Mouse (Mus musculus): ENCODE measurements around the gene Inca1. TPM values are rescaled to one million over a fixed set of nuclear protein-coding genes. Genes with fewer than 3 reads are reported as not detected.

The Inca1 gene
- polyA plus RNA-seq, 1 experiment, result 4.5 TPM

DNA sequence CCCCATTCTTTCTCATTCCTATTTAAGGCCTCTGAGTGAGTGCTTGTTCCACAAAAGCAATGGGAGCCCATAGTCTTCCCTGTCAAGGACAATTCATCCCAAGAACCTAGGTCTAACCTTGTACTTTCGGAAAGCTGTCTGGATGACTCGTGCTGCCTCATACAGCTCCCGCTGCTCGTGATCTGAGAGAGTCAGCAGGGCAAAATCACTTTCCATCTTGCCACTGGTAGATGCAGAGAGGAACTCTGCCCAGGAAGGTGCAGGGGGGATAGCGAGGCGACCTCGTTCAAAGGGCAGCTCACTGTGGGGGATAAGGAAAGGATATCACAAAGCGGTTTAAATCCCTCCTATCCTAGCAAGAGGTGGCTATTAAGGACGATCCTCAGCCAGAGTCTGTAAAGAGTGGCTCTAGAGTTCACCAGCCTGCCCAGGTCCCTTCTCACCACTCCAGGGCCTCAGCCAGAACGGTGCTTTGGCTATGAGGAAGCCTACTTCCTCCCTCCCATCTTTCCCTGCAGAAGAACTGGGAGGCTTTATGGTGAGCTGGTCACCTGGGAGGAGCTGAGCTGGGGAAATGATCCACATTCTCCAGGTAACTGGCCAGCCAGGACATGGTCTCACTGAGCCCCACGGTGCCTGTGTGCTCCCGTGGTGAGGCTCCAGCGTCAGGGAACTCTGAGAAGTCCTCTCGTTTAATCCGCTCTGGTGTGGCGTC lies 28.5 kb downstream of the Inca1 start:
- Histone ChIP-seq H3K36me3 (ENCODE audit: control insufficient read depth, insufficient read depth, low read length, poor library complexity, severe bottlenecking) (peaks cover 6% of the 10 kb centered on the region), H3K4me3 (ENCODE audit: low read depth, low read length) (no peak overlapping the region), H3K4me1 (ENCODE audit: control insufficient read depth, insufficient read depth, low read length) (peaks cover 2% of the 10 kb centered on the region), H3K9me3 (replicated peaks; ENCODE audit: control insufficient read depth, insufficient read depth, low read length, poor library complexity, severe bottlenecking) (no peaks in the 10 kb centered on the region), H3K27me3 (ENCODE audit: control insufficient read depth, insufficient read depth, low read length, poor library complexity, severe bottlenecking) (no peaks in the 10 kb centered on the region), H3K9ac (ENCODE audit: low read depth, poor library complexity, severe bottlenecking) (peak overlapping the region; percentile 84; the same call in 1 of the 2 replicates), H3K27ac (ENCODE audit: insufficient read depth, low read length) (no peak overlapping the region)
- no peak for TF ChIP-seq EP300 (IDR thresholded peaks at IDR 0.05; ENCODE audit: insufficient read depth, low read depth, low read length)
- no peak for TF ChIP-seq CTCF (IDR thresholded peaks at IDR 0.05; ENCODE audit: low read depth, low read length)
- no peak for TF ChIP-seq POLR2A (IDR thresholded peaks at IDR 0.05; ENCODE audit: insufficient read depth, low read length)

- TF ChIP-seq CTCF (IDR thresholded peaks at IDR 0.05; ENCODE audit: low read depth, low read length) (no peak), POLR2A (IDR thresholded peaks at IDR 0.05; ENCODE audit: insufficient read depth, low read length) (no peak), EP300 (IDR thresholded peaks at IDR 0.05; ENCODE audit: insufficient read depth, low read depth, low read length) (no peak)
- H3K27ac ChIP-seq (ENCODE audit: insufficient read depth, low read length), result peak overlapping the region; percentile 76
- H3K4me3 ChIP-seq (ENCODE audit: low read depth, low read length), result peak overlapping the region; percentile 95
- H3K9me3 ChIP-seq (replicated peaks; ENCODE audit: control insufficient read depth, insufficient read depth, low read length, poor library complexity, severe bottlenecking), result no peaks in the 10 kb centered on the region
- no peaks in the 10 kb centered on the region for H3K27me3 ChIP-seq (ENCODE audit: control insufficient read depth, insufficient read depth, low read length, poor library complexity, severe bottlenecking)
- H3K4me1 ChIP-seq (ENCODE audit: control insufficient read depth, insufficient read depth, low read length), result peaks cover 2% of the 10 kb centered on the region
- H3K9ac ChIP-seq (ENCODE audit: low read depth, poor library complexity, severe bottlenecking), result peak overlapping the region; percentile 84
- H3K36me3 ChIP-seq (ENCODE audit: control insufficient read depth, insufficient read depth, low read length, poor library complexity, severe bottlenecking), result peaks cover 11% of the 10 kb centered on the region
These were observed 29.5 kb downstream of the Inca1 start for GRCm38 (mm10) chr11:70670483-70670882.

- H3K36me3 ChIP-seq (ENCODE audit: control insufficient read depth, insufficient read depth, low read length, poor library complexity, severe bottlenecking), result peaks cover 17% of the 10 kb centered on the region
These were observed 30.2 kb downstream of the Inca1 start for GRCm38 (mm10) chr11:70669582-70670345.

DNA sequence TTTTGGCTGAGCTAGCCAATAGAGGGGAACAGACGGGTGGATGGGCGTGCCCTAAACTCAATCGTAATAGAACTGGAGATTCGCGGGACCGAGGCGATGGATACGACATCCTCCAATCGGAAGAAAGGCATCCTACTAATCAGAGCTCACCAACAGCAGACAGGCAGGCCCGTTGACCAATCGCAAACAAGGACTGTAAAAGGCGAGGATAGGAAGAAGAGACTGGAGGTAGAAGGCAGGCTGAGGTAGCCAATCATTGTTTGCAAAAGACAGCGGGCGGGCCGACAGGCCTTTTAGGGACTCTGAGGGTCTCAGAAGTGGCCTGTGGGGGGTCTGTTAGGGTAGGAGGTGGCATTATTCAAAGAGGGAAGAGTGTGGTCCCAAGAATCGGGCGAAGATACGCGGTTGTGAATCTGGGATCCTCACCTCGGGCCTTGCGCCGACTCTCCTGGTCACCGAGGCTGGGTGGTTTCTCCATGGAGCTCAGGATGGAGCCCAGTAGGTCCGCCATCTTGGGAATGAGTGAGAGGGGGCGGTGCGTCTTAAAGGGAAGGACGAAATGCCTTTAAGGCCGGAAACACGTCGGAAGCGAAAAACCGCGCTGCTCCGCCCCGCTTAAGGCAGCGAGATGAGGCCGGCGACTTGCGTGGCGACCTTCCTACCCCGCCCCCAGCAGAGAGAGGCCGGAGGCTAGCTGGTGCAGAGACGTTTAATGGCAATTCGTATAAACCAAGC lies 31.0 kb downstream of the Inca1 start, which contains the start of gene Spag7:
TSS of gene Spag7 (minus strand) at position 646 of the 735 bp plus-strand sequence.
- Histone ChIP-seq H3K27me3 (ENCODE audit: control insufficient read depth, insufficient read depth, low read length, poor library complexity, severe bottlenecking) (no peaks in the 10 kb centered on the region), H3K36me3 (ENCODE audit: control insufficient read depth, insufficient read depth, low read length, poor library complexity, severe bottlenecking) (peaks cover 25% of the 10 kb centered on the region), H3K4me3 (ENCODE audit: low read depth, low read length) (peak within 1 kb of the TSS; percentile 95), H3K4me1 (ENCODE audit: control insufficient read depth, insufficient read depth, low read length) (peaks cover 2% of the 10 kb centered on the region), H3K27ac (ENCODE audit: insufficient read depth, low read length) (peak within 1 kb of the TSS; percentile 94), H3K9me3 (replicated peaks; ENCODE audit: control insufficient read depth, insufficient read depth, low read length, poor library complexity, severe bottlenecking) (no peaks in the 10 kb centered on the region), H3K9ac (ENCODE audit: low read depth, poor library complexity, severe bottlenecking) (peak within 1 kb of the TSS; percentile 84)
- TF ChIP-seq CTCF (IDR thresholded peaks at IDR 0.05; ENCODE audit: low read depth, low read length), result no peak
- TF ChIP-seq POLR2A (IDR thresholded peaks at IDR 0.05; ENCODE audit: insufficient read depth, low read length), result no peak
- no peak for TF ChIP-seq EP300 (IDR thresholded peaks at IDR 0.05; ENCODE audit: insufficient read depth, low read depth, low read length)

More at GRCm38 (mm10) chr11:70669582-70670345, 30.2 kb downstream of the Inca1 start:
- no peak for TF ChIP-seq POLR2A (IDR thresholded peaks at IDR 0.05; ENCODE audit: insufficient read depth, low read length)
- TF ChIP-seq CTCF (IDR thresholded peaks at IDR 0.05; ENCODE audit: low read depth, low read length), result peak; percentile 46
- Histone ChIP-seq H3K4me3 (ENCODE audit: low read depth, low read length) (peak overlapping the region; percentile 95), H3K9ac (ENCODE audit: low read depth, poor library complexity, severe bottlenecking) (peak overlapping the region; percentile 84), H3K9me3 (replicated peaks; ENCODE audit: control insufficient read depth, insufficient read depth, low read length, poor library complexity, severe bottlenecking) (no peaks in the 10 kb centered on the region), H3K4me1 (ENCODE audit: control insufficient read depth, insufficient read depth, low read length) (peaks cover 2% of the 10 kb centered on the region), H3K27ac (ENCODE audit: insufficient read depth, low read length) (peak overlapping the region; percentile 76), H3K27me3 (ENCODE audit: control insufficient read depth, insufficient read depth, low read length, poor library complexity, severe bottlenecking) (no peaks in the 10 kb centered on the region)

- Histone ChIP-seq H3K9me3 (replicated peaks; ENCODE audit: control insufficient read depth, insufficient read depth, low read length, poor library complexity, severe bottlenecking) (no peaks in the 10 kb centered on the region), H3K4me3 (ENCODE audit: low read depth, low read length) (peak overlapping the region; percentile 91), H3K4me1 (ENCODE audit: control insufficient read depth, insufficient read depth, low read length) (peaks cover 2% of the 10 kb centered on the region), H3K36me3 (ENCODE audit: control insufficient read depth, insufficient read depth, low read length, poor library complexity, severe bottlenecking) (peaks cover 31% of the 10 kb centered on the region), H3K27me3 (ENCODE audit: control insufficient read depth, insufficient read depth, low read length, poor library complexity, severe bottlenecking) (no peaks in the 10 kb centered on the region), H3K27ac (ENCODE audit: insufficient read depth, low read length) (peak overlapping the region; percentile 79), H3K9ac (ENCODE audit: low read depth, poor library complexity, severe bottlenecking) (peak overlapping the region; percentile 84)
- no peak for TF ChIP-seq EP300 (IDR thresholded peaks at IDR 0.05; ENCODE audit: insufficient read depth, low read depth, low read length)
- TF ChIP-seq CTCF (IDR thresholded peaks at IDR 0.05; ENCODE audit: low read depth, low read length), result no peak
These were observed 31.6 kb downstream of the Inca1 start for GRCm38 (mm10) chr11:70668335-70668770.
